Mouse (Mus musculus) left cerebral cortex, adult 11 months (tissue): ENCODE data around the gene Pafah2.
"Not testable (repeated sequence)": the region's sequence is repeated elsewhere in the genome, so short reads cannot be mapped to it uniquely, and the experiment has no call there.

Experiments used
- DNase-seq: peaks from one replicate; pipeline ENCODE4 v3.0.0; 2022; ENCODE audit warnings: low spot score

Pafah2 gene

GRCm38 (mm10) chr4:134373295-134373694 is 22.8 kb upstream of the Pafah2 start:
- DNase-seq, result no peak

DNA sequence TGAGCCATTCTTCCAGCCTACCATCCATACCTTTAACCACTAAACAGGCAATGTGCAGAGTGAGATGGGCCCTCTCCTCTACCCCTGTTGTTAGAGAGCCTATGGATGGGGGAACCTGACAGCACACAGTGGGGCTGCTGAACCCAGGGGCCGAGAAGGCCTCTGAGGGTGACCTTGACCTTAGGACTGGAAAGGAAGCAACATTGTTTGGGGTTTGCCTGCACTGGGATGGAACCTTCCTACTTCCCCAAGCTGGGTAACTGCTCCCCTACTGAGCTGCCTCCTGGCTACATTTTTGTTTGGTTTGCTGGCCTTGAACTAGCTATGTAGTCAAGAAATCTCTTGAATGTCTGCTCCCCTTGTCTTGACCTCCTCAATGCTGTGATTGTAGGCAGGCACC is 21.8 kb upstream of the Pafah2 start:
- DNase-seq, result no peak

GRCm38 (mm10) chr4:134378089-134378615 is 18.0 kb upstream of the Pafah2 start:
- DNase-seq, result no peak

DNA sequence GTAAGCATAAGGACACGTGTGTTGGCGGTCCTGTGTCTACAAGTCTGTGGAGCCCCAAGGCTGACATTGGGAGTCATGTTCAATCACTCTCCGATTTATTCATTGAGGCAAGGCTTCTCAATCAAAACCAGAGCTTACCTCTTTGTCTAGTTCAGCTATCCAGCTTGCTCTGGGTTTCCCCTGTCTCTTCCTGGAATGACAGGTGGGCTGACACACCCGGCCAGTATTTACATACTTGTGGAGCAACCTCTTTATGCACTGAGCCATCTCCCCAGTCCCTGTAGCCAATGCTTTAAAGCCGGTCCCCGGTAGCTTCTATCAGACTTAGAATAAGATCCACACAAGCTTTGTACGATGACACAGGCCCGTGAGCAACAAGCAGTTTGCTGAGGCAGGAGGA is 16.6 kb upstream of the Pafah2 start:
- DNase-seq, result no peak

- DNase-seq, result not testable (repeated sequence)
Measured at GRCm38 (mm10) chr4:134383750-134384149, 12.4 kb upstream of the Pafah2 start, which contains the start of gene Extl1. Extl1 (minus strand) TSS chr4:134383850.

DNA sequence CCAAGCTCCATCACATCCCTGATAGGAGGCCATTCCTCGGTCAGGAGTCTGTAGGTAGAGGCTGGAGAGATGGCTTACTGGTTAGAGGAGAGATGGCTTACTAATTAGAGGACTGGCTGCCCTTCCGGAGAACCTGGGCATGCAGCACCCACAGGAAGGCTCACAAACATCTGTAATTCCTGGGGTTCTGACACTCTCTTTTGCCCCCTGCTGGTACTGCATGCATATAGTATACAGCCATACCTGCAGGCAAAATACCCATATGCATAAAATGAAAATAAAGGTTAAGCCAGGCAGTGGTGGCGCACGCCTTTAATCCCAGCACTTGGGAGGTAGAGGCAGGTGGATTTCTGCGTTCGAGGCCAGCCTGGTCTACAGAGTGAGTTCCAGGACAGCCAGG is 8.9 kb upstream of the Pafah2 start:
- DNase-seq, result no peak

- DNase-seq, result no peak
Measured at GRCm38 (mm10) chr4:134388397-134388796, 7.7 kb upstream of the Pafah2 start.

GRCm38 (mm10) chr4:134391636-134392035 is 4.5 kb upstream of the Pafah2 start:
- no peak for DNase-seq

- DNase-seq, result no peak
Measured at GRCm38 (mm10) chr4:134392595-134392994, 3.5 kb upstream of the Pafah2 start.

DNA sequence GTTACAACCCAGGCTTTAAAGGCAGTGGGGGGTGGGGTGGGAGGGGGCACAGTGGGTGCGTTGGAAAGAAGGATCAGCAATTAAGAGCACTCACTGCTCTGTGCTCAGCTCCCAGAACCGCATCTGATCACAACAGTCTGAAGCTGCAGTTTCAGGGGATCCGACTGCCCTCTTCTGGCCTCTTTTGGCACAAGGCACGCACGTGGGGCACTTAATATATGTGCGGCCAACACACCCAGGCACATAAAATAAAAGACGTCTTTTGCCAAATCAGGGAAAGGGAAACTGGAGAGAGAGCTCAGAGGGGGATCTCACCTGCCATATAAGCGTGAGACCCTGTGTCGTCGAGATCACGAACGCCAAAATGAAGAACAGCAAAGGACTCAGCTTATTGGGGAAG is 3.1 kb upstream of the Pafah2 start:
- DNase-seq, result no peak

DNA sequence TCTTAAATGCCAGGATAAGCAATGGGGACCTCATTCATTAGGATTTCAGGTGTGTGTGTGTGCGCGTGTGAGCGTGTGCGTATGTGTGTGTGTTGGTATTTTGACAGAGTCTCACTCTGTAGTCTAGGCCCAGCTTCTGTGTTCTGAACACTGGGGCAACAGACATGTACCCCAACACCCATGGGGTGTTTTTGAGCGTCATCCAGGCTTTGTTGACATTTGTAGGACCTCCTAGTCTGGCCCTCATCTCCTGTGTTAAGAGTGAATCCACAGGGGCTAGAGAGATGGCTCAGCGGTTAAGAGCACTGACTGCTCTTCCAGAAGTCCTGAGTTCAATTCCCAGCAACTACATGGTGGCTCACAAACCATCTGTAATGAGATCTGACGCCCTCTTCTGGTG is 978 bp upstream of the Pafah2 start:
- no peak for DNase-seq

GRCm38 (mm10) chr4:134397121-134397520 is 1.0 kb downstream of the Pafah2 start:
- DNase-seq, result no peak

DNA sequence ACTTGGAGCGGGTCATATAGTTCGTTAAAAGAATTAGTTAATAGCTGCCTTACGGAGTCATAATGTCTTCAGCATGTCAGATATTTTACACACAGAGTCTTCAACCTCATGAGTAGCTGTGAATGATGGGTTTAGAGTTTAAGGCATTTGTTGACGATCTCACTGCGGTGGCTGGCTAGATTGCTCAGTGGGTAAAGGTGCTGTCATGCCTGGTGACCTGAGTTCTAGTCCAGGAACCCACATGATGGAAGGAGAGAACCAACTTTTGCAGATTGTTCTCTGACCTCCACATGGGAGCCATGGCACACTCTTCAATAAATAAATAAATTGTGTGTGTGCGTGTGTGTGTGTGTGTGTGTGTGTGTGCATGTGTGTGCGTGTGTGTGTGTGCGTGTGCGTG is 1.6 kb downstream of the Pafah2 start:
- DNase-seq, result no peak

DNA sequence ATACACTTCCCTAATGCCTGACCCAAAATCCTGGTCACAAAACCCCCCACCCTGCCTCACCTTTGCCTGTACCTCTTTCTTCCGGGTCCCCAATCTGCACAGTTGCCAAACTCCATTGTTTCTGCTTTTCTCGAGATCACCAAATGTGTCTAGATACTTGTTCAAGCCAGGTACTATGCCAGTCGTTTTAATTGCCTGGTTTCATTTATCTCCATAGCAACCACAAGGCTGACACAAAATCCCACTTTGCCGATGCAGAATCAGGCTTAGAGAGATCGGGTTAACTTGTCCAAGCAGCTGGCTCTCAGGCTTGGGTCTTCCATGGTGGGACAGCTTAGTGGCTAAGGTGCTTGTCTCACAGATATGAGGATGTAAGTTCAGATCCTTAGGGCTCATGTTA is 4.1 kb downstream of the Pafah2 start:
- DNase-seq, result no peak

DNA sequence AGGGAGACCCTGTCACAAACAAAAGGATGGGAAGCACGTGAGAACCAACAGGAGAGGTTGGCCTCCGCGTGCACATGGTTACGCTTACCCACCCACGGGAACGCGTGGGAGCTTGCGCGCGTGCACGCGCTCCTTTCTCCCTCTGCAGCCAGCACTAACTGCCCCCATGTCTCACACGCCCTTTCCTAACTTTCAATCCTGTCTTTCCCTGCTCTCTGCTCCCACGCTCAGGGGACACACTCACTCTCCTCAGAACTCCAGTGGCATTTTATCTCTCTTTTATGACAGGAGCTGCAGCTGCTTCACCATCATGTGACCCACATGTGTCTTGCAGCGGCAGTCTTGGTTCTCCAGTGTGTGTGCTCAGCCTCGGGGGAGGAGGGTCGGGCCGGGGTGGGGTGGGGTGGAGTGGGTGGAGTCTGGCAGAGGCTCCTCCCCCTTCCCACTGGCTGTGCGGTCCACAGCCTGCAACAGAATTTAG is 5.1 kb downstream of the Pafah2 start:
- peak; percentile 77 for DNase-seq

GRCm38 (mm10) chr4:134401856-134402570 is 5.9 kb downstream of the Pafah2 start:
- no peak for DNase-seq

GRCm38 (mm10) chr4:134402571-134403262 is 6.6 kb downstream of the Pafah2 start:
- DNase-seq, result no peak

DNA sequence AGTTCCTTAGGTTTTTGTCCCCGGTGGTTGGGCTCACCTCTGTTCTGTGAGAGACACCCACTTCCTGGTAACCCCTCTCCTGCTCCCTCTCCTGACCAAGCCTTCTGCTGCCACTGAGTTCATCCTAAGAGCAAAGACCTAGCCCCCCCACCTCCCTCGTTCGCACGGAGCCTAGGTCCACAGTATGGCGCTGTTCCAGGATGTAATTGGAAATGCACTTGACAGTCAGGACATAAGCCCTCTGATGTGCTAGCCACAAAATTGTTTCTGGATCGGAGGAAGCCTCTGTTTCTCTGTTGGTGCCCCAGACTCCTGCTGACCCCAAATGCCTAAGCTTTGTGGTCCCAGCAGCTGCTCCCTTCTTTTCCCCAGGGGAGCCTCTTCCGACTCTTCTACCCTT is 7.6 kb downstream of the Pafah2 start:
- no peak for DNase-seq

DNA sequence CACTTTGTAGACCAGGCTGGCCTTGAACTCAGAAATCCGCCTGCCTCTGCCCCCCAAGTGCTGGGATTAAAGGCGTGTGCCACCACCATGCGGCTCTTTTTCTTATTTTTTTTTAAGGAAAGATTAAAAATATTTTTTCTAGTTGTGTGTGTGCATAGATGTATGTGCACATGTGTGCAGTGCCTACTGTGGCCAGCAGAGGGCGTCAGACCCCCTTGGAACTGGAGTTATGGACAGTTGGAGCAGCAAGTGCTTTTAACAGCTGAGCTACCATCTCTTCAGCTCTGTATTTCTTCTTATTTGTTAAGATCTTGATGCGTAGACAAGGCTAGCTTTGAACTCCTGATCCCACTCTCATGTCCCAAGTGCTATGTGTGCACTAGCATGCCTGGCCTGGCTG is 13.2 kb downstream of the Pafah2 start:
- no peak for DNase-seq

GRCm38 (mm10) chr4:134416177-134416576 is 20.1 kb downstream of the Pafah2 start:
- DNase-seq, result no peak

GRCm38 (mm10) chr4:134416602-134417001 is 20.5 kb downstream of the Pafah2 start:
- no peak for DNase-seq

DNA sequence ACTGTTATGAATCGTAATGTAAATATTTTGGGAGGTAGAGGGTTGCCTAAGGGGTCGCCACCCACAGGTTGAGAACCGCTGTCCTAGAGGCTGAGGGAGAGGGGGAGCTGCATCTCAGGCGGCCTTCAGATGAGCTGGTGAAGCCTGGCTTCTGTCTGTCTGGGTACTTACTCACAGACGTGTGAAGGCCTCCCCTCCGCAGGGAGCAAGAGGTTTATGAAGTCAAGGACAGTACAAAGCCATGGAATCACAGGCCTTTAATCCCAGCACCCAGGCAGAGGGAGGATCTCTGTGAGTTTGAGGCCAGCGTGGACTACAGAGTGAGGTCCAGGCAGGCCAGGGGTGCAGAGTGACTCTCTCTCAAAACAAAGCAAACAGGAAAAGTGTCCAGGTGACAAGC is 21.0 kb downstream of the Pafah2 start:
- no peak for DNase-seq

- no peak for DNase-seq
Measured at GRCm38 (mm10) chr4:134421971-134422370, 25.9 kb downstream of the Pafah2 start.
